Mouse (Mus musculus) layer of hippocampus, postnatal 10 days (tissue): Measurements from ENCODE around the gene Dmrta2. TPM values are rescaled to one million over a fixed set of nuclear protein-coding genes. Genes with fewer than 3 reads are reported as not detected.

Experiments used
- DNase-seq, 2 experiments: peaks; one replicate each; pipeline ENCODE4 v3.0.0; 2021; ENCODE audit warnings: low spot score in 2 of 2
- long read RNA-seq: library from polyadenylated mRNA; stranded (forward); transcript quantifications from one replicate; pipeline ENCODE4 v2.0.0, GENCODE M21; 2023
- total RNA-seq, 2 experiments: library from RNA; stranded (reverse); gene quantifications; 2 replicates each; pipeline ENCODE4 v1.2.3; 2021

The Dmrta2 gene
- 1 to 10 TPM; 6.3 to 8.1 TPM for total RNA-seq
- long read RNA-seq, partial matches to known transcripts, result 0 of 1 reads
- long read RNA-seq, other reads (novel, unspliced or antisense), result 1 of 1 reads

- DNase-seq, result peak; percentile 71 to 82
Observed at GRCm38 (mm10) chr4:109977148-109978067, at the start of gene Dmrta2. Dmrta2 (plus strand) TSS chr4:109978053.

- DNase-seq, result no peak
Observed at GRCm38 (mm10) chr4:109929058-109929457, 48.8 kb upstream of the Dmrta2 start.

- no peak for DNase-seq
Observed at GRCm38 (mm10) chr4:109930445-109930844, 47.4 kb upstream of the Dmrta2 start.

- no peak for DNase-seq
Observed at GRCm38 (mm10) chr4:109930935-109931334, 46.9 kb upstream of the Dmrta2 start.

GRCm38 (mm10) chr4:109936557-109936956, 41.3 kb upstream of the Dmrta2 start:
- no peak for DNase-seq

GRCm38 (mm10) chr4:109939291-109939690, 38.6 kb upstream of the Dmrta2 start:
- DNase-seq, result no peak

- DNase-seq, result no peak
Observed at GRCm38 (mm10) chr4:109945554-109945953, 32.3 kb upstream of the Dmrta2 start.

- no peak for DNase-seq
Observed at GRCm38 (mm10) chr4:109949307-109949706, 28.5 kb upstream of the Dmrta2 start.

- no peak for DNase-seq
Observed at GRCm38 (mm10) chr4:109953509-109953908, 24.3 kb upstream of the Dmrta2 start.

- no peak for DNase-seq
Observed at GRCm38 (mm10) chr4:109960201-109960935, 17.5 kb upstream of the Dmrta2 start.

- no peak for DNase-seq
Observed at GRCm38 (mm10) chr4:109963570-109964279, 14.1 kb upstream of the Dmrta2 start.

- no peak for DNase-seq
Observed at GRCm38 (mm10) chr4:109969561-109969960, 8.3 kb upstream of the Dmrta2 start.

GRCm38 (mm10) chr4:109973991-109974654, 3.7 kb upstream of the Dmrta2 start:
- DNase-seq, result no peak

GRCm38 (mm10) chr4:109974655-109975380, 3.0 kb upstream of the Dmrta2 start:
- DNase-seq, result no peak

- DNase-seq, result no peak
Observed at GRCm38 (mm10) chr4:109975381-109976240, 2.2 kb upstream of the Dmrta2 start.

- peak in 1 of 2 experiments; percentile 31 for DNase-seq
Observed at GRCm38 (mm10) chr4:109976273-109977147, 1.3 kb upstream of the Dmrta2 start.

- peak in 1 of 2 experiments; percentile 28 for DNase-seq
Observed at GRCm38 (mm10) chr4:109978068-109978857, 410 bp downstream of the Dmrta2 start.
